Mouse (Mus musculus): ENCODE data around the gene Tceal1. TPM values are rescaled to one million over a fixed set of nuclear protein-coding genes. Genes with fewer than 3 reads are reported as not detected.

The Tceal1 gene
- polyA plus RNA-seq, 1 experiment from 2014 or later, result 6.1 TPM

DNA sequence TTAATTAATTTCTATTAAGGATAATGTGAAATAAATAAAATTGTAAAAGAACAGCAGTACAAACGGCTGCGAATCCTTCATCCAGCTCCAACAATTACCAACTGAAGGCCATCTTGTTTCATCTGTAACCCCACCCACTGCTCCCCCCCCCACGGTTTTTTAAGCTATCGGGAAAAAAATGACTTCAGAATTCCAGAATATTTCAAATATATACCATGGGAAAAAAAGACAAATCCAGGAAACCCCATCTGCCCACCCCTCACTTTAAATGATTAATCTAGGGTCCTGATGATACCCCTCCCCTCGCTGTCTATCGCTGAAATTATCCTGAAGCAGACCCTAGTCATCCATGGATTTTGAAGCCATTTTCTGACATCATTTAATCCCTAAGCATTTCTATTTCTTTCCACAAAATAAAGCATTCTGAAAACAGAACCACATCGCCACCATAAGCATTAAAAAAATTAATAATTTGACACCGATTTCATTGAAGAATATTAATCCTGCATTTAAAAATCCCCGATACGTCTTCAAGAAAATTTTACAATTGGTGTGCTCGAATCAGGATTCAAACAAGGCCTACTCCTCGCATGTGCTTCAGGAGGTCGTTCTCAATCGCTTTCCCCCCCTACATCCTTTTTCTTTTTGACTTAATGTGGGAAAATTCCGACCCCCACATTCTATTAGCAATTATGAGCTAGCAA, 32.5 kb downstream of the Tceal1 start:
- WGBS, result 14% methylated on average over 15 of the region's 15 CpGs
- Histone ChIP-seq H3K36me3 (peaks cover 18% of the 10 kb centered on the region; the same call in 1 of the 2 replicates), H3K27me3 (ENCODE audit: insufficient read depth, poor library complexity, severe bottlenecking) (no peaks in the 10 kb centered on the region), H3K27ac (peak overlapping the region; percentile 87), H3K4me3 (peak overlapping the region; percentile 60), H3K9me3 (no peaks in the 10 kb centered on the region), H3K4me1 (no peaks in the 10 kb centered on the region)
- no peak for DNase-seq (ENCODE audit: low spot score)

DNA sequence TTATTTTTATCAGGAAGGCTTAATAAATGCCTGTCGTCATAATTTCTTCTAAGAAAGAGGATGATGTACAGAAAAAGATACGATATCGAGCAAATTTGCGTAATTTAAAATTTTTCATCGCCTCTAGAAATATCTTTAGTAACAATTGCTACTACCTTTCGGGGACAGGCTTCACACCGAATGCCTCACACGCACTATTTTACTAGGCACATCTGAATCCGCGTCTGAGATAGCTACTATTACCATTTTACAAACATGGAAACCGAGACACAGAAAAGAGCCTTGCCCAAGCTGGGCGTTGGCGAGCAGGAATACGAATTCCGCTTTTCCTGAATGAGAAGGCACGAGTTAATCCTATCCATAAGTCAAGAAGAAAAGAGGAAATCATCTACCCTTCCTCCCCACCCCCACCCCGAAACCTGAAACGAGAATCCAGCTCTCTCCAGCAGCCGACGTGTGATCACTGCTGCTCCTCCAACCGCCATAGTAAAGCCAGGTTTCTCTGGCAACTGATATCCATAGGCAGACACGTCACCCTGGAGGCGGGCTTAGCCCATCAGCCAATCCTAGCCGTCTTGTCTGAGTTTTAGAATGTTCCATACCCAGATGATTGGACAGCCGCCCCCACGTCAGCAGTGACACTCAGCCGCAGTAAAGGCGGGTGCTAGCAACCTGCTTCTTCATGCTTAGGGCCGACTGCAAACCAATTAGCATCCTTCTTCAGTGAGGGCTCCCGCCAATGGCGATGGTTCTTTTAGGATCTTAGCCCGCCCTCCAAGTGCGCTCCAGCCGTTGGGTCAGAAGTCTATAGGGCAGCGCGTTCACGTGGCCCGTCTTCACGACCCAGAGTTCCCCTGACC, 33.2 kb downstream of the Tceal1 start:
- peak; percentile 98 for DNase-seq (ENCODE audit: low spot score)
- Histone ChIP-seq H3K27me3 (ENCODE audit: insufficient read depth, poor library complexity, severe bottlenecking) (no peaks in the 10 kb centered on the region), H3K4me1 (no peaks in the 10 kb centered on the region), H3K36me3 (peaks cover 16% of the 10 kb centered on the region; the same call in 1 of the 2 replicates), H3K4me3 (peak overlapping the region; percentile 60), H3K9me3 (no peaks in the 10 kb centered on the region), H3K27ac (peak overlapping the region; percentile 89)
- WGBS, result 19% methylated on average over 39 of the region's 39 CpGs

DNA sequence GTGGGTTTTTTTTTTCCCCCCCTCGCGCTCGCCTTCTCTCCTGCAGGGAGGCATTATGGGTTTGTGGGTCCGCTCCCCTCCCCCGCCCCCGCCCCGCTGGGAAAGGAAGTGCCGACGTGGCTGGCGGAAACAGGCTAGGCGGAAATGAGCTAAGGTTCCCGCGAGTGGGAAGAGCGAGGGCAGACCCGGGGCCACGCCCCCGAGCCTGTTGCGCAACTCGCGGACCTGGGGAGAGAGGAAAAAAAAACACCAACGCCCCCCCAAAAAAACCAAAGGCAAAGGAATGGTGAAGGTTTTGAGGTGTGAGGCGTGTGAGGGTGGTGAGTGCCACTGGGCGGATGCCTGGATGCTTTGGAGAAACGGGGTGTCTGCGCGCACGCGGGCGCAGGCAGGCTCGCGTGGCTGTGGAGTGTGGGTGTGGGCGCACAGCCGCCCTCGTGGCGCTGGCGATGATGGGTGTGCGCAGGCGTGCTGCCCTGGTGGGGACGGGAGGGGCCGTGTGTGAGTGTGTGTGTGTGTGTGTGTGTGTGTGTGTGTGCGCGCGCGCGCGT, 33.9 kb downstream of the Tceal1 start:
- H3K4me1 ChIP-seq, result no peaks in the 10 kb centered on the region
- peak overlapping the region; percentile 60 for H3K4me3 ChIP-seq
- H3K27me3 ChIP-seq (ENCODE audit: insufficient read depth, poor library complexity, severe bottlenecking), result no peaks in the 10 kb centered on the region
- H3K36me3 ChIP-seq, result peaks cover 15% of the 10 kb centered on the region; the same call in 1 of the 2 replicates
- 23% methylated on average over 46 of the region's 46 CpGs for WGBS
- peak; percentile 82 for DNase-seq (ENCODE audit: low spot score)
- no peaks in the 10 kb centered on the region for H3K9me3 ChIP-seq
- H3K27ac ChIP-seq, result peak overlapping the region; percentile 89

DNA sequence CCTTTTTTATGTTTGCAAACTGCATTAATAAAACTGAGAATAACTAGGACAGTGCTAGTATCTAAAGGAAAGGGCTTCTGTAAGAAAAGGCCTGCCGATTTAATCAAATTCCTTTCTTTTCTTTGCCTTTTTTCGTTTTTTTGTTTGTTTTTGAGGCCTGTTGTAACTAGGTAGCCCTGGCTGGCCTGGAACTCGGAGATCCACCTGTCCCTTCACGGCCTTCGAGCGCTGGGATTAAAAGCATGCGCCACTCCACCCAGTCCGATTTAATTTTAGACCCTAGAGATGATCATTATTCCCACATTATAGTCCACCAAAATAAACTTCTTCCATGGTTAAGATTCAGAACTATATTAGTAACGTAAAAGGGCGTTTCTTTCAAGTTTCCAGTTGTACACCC, 34.5 kb downstream of the Tceal1 start:
- 31% methylated on average over 10 of the region's 10 CpGs for WGBS
- peak overlapping the region; percentile 89 for H3K27ac ChIP-seq
- peaks cover 15% of the 10 kb centered on the region; the same call in 1 of the 2 replicates for H3K36me3 ChIP-seq
- H3K4me1 ChIP-seq, result no peaks in the 10 kb centered on the region
- no peak for DNase-seq (ENCODE audit: low spot score)
- H3K4me3 ChIP-seq, result peak overlapping the region; percentile 60
- H3K9me3 ChIP-seq, result no peaks in the 10 kb centered on the region
- H3K27me3 ChIP-seq (ENCODE audit: insufficient read depth, poor library complexity, severe bottlenecking), result no peaks in the 10 kb centered on the region

DNA sequence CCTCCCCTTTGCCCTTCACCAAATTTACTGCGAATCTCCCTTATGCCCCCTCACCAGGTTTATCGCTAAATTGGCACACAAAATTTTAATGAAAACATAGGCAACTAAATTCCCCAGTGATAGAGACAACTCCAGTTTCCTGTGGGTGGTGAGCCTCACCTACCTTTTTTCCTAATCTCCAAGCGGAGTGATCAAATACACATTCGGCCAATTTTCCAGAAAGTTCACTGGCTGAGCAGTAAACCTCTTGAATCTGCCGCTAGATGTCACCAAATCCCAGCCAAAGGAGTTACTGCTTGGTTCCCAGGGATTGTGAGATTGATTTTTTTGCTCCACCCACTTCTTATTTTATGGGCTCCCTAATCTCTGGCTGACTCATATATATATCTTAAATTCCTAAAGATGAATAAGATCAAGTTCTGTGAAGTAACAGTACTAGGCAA, 34.9 kb downstream of the Tceal1 start:
- 28% methylated on average over 5 of the region's 5 CpGs for WGBS
- Histone ChIP-seq H3K4me3 (peak overlapping the region; percentile 60), H3K4me1 (no peaks in the 10 kb centered on the region), H3K27ac (peak overlapping the region; percentile 89), H3K27me3 (ENCODE audit: insufficient read depth, poor library complexity, severe bottlenecking) (no peaks in the 10 kb centered on the region), H3K36me3 (peaks cover 12% of the 10 kb centered on the region; the same call in 1 of the 2 replicates), H3K9me3 (no peaks in the 10 kb centered on the region)
- DNase-seq (ENCODE audit: low spot score), result peak; percentile 74

DNA sequence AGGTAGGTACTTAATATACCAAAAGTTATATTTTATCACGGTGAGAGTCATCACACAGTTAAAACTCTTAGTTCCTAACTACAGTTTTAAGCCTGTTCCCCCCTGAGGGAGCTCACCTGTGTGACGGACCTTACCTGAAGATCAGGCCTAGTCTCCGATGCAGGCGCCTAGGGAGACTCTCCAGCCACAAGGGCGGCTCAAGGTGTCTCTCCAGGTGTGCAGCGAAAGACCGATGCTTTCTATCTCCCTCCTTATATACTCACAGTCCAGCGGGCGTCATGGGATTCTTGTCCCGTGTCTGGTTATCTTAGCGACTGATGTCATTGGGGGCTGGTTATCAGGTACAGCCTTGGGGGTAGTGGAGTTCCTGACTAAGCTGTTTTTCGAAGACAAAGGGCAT, 35.7 kb downstream of the Tceal1 start, which contains the start of gene Morf4l2:
Morf4l2 (minus strand) TSS at position 232 of the 400 bp plus-strand sequence.
- Histone ChIP-seq H3K4me3 (peak within 1 kb of the TSS; percentile 60), H3K9me3 (no peaks in the 10 kb centered on the region), H3K4me1 (no peaks in the 10 kb centered on the region), H3K27me3 (ENCODE audit: insufficient read depth, poor library complexity, severe bottlenecking) (no peaks in the 10 kb centered on the region), H3K27ac (peak within 1 kb of the TSS; percentile 89), H3K36me3 (peaks cover 7% of the 10 kb centered on the region; the same call in 1 of the 2 replicates)
- no peak for DNase-seq (ENCODE audit: low spot score)
- 78% methylated on average over 12 of the region's 12 CpGs for WGBS

DNA sequence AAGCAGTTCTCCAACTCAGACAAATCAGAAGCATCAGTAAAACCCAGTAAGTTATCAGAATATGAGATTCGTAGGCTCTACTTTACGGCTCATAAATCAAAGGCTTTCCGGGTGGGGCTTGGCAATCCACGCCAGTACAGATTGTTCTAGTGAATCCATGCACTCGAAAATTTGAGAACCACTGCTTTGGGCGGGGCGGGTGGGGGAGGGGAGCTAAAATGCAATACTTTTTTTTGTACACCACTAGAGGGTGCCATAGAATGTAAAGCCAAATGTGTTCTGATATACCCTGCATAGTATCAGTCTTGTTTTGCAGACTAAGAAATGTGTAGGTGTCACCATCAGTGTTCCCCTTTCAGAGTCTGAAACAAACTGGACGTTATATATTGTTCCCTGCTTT, 36.9 kb downstream of the Tceal1 start:
- H3K4me1 ChIP-seq, result no peaks in the 10 kb centered on the region
- no peak for DNase-seq (ENCODE audit: low spot score)
- H3K27me3 ChIP-seq (ENCODE audit: insufficient read depth, poor library complexity, severe bottlenecking), result no peaks in the 10 kb centered on the region
- H3K36me3 ChIP-seq, result no peaks in the 10 kb centered on the region
- 79% methylated on average over 8 of the region's 8 CpGs for WGBS
- no peak overlapping the region for H3K4me3 ChIP-seq
- H3K27ac ChIP-seq, result no peak overlapping the region
- no peaks in the 10 kb centered on the region for H3K9me3 ChIP-seq

DNA sequence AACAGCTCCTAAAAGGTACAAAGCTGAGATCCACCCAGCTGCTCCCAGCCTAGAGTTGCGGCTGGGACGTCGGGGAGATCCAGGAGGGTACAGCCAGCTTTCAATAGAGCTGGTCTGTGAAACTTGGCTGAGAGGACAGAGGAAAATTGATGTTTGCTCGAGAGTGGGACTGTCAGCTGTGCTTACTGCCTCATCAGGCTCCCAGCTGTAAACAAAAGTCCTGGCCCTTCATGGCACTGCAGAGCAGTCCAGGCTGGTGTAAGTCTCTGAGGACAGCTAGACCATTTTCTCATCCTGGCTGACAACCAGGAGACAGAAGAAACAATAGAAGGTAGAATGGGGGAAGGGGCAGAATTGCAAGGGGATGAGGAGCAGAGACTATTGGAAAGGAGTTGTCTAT, 41.5 kb downstream of the Tceal1 start:
- no peaks in the 10 kb centered on the region for H3K4me1 ChIP-seq
- no peaks in the 10 kb centered on the region for H3K9me3 ChIP-seq
- H3K4me3 ChIP-seq, result no peak overlapping the region
- no peak for DNase-seq (ENCODE audit: low spot score)
- H3K27ac ChIP-seq, result no peak overlapping the region
- no peaks in the 10 kb centered on the region for H3K27me3 ChIP-seq (ENCODE audit: insufficient read depth, poor library complexity, severe bottlenecking)
- no peaks in the 10 kb centered on the region for H3K36me3 ChIP-seq
- 78% methylated on average over 4 of the region's 4 CpGs for WGBS

DNA sequence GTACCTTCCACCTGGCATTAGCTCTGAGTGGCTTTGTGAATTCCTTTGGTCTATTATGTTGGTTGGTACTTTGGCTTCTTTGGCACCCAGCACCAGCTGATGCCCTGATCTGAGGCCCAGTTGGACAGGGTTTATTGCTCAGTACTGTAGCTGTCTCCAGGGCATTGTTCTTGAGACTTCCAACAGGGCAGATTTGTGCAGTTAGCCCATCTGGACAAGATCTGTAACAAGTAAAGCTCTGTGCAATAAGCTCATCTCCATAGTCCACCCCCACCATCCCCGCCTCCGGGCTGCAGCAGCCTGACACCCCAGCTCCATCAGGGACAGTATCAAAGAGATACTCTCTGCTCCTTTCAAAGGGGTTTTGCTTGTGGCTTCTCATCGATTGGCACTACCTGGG, 47.7 kb downstream of the Tceal1 start:
- Histone ChIP-seq H3K4me3 (no peak overlapping the region), H3K9me3 (no peaks in the 10 kb centered on the region), H3K27ac (no peak overlapping the region), H3K27me3 (ENCODE audit: insufficient read depth, poor library complexity, severe bottlenecking) (no peaks in the 10 kb centered on the region), H3K36me3 (0 out of 2 replicates have a peak, but pooled peaks cover 2% of the 10 kb centered on the region), H3K4me1 (no peaks in the 10 kb centered on the region)
- 85% methylated on average over 3 of the region's 3 CpGs for WGBS
- no peak for DNase-seq (ENCODE audit: low spot score)

Other genes with a start within 250 kb of the Tceal1 start
- gene Kir3dl1, start 190.0 kb upstream of the Tceal1 start, polyA plus RNA-seq (2016; fragmentation: Nextera tagmentation; extraction: Ambion mirVana), result not detected in 2 replicates
- not detected in 2 replicates for gene Kir3dl2, start 163.9 kb upstream of the Tceal1 start, polyA plus RNA-seq (2016; fragmentation: Nextera tagmentation; extraction: Ambion mirVana)
- gene Tceal3, start 117.1 kb upstream of the Tceal1 start, polyA plus RNA-seq (2016; fragmentation: Nextera tagmentation; extraction: Ambion mirVana), result 1.9 and 3.7 TPM in 2 replicates
- gene Morf4l2, start 35.7 kb downstream of the Tceal1 start, polyA plus RNA-seq (2016; fragmentation: Nextera tagmentation; extraction: Ambion mirVana), result 448 and 541 TPM in 2 replicates
- 0.15 and 0.21 TPM in 2 replicates for gene Glra4, start 72.2 kb downstream of the Tceal1 start, polyA plus RNA-seq (2016; fragmentation: Nextera tagmentation; extraction: Ambion mirVana)
- gene Plp1, start 114.7 kb downstream of the Tceal1 start, polyA plus RNA-seq (2016; fragmentation: Nextera tagmentation; extraction: Ambion mirVana), result 2.7 and 3.2 TPM in 2 replicates
- 0.05 and 0.20 TPM in 2 replicates for gene Rab9b, start 160.8 kb downstream of the Tceal1 start, polyA plus RNA-seq (2016; fragmentation: Nextera tagmentation; extraction: Ambion mirVana)
- not detected in 2 replicates for gene H2bfm, start 219.3 kb downstream of the Tceal1 start, polyA plus RNA-seq (2016; fragmentation: Nextera tagmentation; extraction: Ambion mirVana)